Mouse (Mus musculus) adrenal gland, adult (tissue): ENCODE results near the gene Icos.

Experiments used
- DNase-seq, 2 experiments: peaks; one replicate each; pipeline ENCODE4 v3.0.0; 2022 to 2023; ENCODE audit warnings: low spot score in 1 of 2; ENCODE audit not compliant: inconsistent age in 2 of 2

Gene Icos

DNA sequence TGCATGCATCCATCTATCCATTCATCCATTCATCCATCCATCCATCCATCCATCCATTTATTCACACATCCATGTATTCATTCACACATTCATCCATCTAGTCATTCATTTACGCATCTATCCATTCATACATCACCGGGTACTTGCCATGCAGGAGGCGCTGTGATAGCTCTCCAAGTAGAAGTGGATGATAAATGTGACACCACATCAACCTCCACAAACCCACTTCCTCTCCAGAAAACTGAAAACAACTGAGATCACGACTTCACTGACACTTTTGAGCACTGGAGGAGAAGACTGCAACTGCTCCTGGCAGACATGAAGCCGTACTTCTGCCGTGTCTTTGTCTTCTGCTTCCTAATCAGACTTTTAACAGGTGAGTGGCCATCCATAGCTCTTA is at the start of gene Icos:
Gene Icos, plus strand, starts transcription at position 287 of the 400 bp plus-strand sequence.
- DNase-seq: no peak

DNA sequence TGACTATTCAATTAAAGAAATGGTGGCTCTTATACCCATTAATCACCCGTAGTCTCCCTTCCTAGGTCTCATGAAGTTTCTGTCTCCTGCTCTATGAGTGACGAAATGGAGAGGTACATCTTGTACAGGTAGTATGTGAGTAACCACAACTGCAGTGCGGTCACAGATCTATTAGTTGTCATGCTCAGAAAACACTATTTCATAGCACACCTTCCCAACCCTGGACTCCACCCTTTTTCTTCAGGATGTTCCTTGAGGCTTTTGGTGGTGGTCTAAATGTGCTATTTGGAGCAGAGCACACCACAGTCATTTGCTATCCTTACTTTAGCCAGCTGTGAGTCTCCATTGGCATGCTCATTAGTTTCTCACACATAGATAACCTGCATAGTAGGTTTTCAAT is 48.7 kb upstream of the Icos start:
- DNase-seq: no peak

DNA sequence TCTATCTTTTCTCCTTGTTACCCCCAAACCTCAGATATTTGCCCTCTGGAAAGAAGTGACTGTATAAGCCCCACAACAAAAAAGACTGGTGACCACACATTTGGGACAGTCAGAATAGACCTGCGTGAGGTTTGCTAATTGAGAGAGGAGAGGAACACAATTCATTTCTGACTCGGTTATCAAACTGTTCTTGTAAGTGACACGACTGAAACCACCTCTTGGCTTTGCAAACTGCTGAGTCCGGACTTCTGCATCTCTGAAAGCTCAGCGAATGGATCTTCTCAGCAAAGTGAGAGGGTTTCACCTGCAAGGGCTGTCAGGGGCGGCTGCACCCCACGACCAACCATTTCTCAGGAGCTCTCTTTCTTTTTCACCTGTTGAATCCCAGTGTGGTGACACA is 47.3 kb upstream of the Icos start:
- DNase-seq: no peak

DNA sequence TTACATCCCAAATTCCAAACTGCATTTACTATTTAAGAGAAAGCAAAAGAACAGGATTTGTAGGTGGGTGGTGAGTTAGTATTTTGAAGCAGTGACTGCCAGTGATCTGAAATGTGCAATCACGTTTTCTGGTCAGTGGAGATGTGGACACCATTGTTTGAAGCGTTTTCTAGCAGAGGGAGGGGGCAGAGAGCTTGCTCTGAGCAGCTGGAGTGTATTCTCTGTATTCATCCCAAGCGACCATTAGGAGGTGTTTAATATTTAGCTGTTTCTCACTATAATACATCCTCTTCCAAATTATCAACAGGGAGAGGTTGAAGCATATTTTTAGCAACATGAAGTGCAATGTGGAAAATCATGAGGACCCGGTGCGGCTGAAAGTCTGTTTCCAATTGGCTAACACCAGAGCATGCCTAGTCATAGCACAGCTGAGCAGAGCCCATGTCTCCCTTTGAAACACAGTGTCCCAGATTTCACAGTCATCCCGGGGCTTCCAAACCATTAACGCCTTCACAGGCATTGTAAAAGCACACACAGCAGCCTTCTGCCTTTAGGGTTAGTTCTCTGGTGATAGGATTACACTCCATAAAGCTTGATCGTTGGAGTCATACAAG is 41.7 kb upstream of the Icos start:
- DNase-seq: no peak

DNA sequence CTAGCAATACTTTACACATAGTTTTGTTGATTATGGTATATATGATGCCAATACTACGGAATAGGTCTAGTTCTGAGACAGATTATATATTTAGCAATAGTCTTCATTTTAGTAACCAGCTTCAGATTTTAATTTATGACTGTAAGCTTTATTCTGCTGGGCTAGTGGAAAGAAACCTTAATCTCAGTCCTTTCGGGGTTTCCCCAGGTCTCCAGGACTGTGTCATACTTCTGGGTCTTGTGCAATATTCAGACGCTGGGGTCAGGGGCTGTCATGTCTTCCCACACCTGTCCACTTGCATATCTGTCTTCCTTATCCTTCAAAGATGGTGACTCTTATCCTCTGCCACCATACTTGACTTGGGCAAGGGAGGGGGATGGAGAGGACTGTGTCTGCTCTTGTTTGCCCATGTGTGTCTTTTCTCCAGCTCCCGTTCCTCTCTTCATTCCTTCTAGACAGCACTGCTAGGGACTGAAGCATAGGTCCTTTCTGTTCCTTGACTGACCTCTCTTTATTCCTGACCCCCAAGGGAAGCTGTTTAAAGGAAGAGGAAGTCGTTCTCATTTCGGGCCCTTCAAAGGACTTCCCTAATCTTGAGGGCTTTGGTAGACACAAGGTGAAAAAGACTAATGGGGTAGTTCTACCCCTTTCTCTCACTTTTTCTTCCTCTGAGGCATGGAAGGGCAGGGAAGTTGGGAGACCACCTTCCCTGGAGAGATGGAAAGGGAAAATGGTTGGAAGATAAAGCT is 40.6 kb upstream of the Icos start:
- DNase-seq: no peak

DNA sequence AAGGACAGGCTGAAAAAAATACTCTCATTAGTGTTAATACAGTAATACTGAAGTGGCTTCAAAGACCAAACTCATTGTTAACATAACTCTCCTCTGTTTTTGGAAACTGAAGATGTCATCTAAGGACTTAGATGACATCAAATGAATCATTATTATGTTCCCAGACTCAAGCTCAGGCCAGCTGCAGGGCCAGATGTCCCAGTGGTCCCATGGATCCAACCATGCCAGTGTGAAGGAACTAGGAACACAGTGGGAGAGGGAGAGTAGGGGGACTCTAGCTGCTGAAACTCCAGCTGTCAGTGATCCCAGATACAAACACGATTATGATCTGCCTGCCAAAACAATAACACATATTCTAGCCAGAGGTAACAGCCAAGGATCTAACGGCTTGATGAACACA is 39.5 kb upstream of the Icos start:
- no peak for DNase-seq

DNA sequence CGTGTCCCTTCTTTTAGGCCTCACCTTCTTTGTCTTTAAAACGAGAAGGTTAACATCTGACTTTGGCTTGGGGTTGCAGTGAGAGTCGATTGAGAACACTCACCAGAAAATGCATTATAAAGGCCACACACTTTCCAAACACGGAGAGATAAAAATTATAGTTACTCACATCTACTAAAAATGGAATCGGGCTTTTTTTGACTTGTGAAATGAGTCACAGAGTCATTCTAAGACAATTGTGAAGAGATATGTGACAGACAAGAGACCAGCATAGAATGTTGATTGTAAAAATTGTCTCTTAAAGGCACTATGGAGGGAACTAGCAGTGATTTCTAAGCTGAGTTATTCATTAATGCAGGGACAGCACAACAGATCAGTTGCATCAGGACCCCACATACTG is 38.8 kb upstream of the Icos start:
- no peak for DNase-seq

DNA sequence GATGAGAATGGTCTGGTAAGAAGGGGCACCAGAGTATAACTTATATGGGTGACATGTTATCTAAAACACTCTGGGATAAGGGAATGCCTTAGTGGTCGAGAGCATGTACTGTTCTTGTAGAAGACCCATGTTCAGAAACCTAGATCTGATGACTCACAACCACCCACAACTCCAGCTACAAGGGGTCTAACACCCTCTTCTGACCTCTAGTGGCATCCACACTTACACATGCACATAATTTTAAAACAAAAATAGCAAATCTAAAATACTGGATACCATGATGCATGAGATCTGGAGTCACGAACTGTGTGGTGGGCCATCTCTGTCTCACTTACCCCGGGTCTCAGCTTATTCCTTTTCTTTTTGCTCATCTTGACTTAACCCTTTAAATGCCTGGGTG is 37.7 kb upstream of the Icos start:
- DNase-seq: no peak

DNA sequence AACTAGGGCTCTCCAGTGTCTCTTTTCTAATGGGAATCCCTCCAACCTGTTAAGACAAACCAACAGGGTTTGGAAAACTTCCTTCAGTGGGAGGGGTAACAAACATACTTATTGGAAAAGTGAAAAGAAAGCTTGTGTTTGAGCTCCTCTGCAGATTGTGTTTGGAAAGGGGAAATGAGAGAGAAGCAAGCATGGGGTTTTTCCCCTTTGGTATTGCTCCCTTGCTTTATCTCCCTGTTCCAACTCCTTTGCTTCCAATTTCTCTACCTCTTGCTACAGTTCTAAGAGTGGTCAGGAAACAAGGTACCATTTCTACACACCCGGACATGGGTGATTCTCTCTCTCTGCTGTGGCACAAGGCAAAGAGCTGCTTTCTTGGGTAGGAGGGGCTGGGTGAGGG is 37.1 kb upstream of the Icos start:
- DNase-seq: no peak

DNA sequence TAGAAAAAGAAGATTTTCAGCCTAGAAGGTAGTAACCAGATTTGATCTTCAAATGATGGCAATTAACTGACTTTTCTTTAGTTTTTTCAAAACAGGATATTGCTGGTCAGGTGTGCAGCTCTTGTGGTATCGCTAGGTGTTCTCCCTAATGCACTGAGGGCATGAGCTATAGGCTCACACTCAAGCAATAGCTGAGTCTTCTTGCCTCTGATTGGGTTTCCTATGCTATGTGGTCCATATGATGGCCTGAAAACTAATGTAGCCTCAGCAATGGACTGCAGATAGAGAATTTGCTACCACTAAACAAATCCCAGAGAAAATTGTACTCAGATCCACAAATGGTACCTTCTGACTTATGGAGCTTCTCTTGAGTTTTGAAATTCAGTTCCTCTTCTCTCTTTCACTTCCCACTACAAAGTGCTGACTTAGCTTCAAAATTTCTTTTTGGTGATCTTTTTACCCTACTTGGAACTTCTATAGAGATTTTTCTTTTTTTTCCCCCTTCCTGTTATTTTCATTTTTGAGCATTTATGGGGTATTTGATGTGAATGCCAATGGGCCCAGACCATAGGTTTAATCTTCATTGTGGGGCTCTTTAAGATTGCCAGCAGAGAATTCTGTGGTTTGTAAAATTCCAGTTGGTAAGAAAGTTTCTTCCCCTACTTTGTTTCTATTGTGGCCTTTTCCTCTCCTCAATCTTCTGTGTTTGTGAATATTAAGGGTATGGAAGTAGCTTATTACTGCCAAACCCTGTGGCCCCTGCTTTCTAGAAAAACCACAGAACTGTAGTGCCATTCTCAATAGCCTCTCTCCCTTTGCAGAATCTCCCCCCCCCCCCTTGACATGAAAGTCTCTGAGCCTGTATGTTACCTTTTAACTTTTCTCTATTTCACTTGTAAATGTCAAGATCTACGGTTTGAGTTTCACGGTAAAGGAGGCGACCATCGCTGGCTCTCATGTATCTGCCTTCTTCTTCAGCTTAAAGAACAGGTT is 36.4 kb upstream of the Icos start:
- no peak for DNase-seq

DNA sequence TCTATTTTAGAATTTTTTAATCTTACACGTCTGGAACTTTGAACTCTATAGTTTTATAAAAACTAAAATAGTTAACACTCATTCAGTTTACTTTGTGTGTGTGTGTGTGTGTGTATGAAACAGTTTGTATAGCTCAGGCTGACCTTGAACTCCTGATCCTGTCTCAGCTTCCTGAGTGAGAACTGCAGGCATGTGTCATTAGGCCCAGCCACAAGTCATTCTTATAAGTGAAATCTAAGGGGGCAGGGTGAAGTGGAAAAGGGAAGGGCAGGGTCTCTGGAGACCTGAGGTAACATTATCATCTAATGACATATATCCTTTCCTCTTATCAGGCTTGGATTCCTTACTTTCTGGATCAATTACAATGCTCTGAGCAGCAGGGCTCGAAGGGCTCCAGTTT is 34.8 kb upstream of the Icos start:
- no peak for DNase-seq

DNA sequence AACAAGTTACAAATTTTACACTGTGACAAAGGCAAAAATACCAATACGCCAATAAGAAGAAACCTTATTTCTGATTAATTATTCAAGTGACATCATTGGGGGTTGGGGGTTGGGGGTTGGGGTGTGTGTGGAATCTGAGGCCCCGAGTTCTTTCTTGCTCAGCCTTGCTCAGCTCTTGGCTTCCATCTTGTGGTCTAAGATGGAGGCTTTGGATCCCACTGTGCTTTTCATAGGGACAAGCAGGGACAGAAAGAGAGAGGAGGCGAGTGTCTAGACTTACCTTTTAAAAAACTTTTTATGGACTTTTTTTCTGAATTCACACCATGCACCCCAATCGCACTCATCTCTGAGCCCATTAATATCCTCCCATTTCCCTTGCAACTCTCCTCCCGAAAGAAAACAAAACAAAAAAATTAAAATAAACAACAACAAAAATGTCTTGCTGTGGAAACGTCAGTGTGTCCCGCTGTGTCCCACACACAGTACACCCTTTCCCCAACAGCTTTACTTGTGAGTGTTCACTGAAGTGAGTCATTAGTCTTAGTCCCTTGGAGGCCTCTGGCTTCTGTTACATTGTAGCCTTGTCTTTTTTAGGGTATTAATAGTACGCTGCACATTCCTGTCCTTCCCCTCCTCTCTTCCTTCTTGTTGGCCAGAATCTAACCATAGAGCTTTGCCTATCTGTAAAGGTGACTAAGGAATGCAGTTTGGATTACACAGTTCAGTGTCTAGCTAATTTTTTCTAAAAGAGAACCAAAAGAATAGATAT is 31.9 kb upstream of the Icos start:
- no peak for DNase-seq

DNA sequence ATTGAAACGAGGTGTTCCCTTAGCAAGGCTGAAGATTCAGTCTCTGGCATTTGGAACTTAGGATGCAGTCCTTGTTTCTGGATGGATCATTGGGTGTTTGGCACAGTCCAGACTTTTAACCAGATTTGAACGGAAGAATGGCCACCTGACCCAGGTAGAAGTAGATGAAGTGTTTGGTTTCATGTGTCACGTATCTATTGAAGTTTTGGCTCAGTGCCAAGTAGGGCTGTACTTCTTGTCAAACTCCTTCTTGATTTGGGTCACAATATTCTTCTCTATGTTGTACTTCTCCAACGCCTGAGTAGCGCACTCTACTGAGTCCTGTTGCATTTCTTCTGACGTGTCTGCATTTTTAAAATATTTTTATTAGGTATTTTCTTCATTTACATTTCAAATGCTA is 29.6 kb upstream of the Icos start:
- DNase-seq: no peak

DNA sequence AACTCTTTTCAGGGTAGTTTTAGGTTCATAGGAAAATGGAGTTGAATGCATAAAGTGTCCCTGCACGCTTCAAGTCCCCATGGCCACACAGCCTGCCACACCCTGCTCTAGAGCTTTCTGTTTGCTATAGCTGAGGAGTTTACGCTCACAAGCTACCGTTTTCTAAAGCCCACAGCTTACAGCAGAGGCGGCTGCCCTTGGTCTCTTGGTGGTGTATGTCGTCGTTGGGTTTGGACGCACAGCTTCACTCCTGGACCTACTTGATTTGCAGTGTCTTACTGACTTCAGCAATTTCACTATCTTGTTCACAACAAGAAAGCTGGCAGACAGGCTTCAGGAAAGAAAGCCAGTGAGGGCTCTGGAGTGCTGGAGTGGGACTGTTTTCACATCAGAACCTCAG is 24.8 kb upstream of the Icos start:
- DNase-seq: no peak

DNA sequence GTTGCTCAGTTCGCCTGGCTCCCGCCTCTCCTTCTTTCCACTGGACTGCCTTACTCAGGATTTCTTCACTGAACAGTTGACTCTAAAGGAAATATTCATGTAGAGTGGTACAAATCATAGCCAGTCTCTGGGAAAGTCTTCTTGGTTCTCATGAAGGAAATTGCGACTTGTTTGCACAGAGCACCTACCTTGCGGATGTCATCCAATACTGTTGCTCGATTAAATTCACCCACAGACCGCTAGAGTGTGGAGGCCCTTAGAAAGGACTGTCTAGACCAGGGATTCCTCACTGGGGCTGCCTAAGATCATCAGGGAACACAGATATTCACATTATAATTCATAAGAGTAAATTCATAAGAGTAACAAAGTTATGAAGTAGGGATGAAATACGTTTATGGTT is 24.0 kb upstream of the Icos start:
- DNase-seq: no peak

DNA sequence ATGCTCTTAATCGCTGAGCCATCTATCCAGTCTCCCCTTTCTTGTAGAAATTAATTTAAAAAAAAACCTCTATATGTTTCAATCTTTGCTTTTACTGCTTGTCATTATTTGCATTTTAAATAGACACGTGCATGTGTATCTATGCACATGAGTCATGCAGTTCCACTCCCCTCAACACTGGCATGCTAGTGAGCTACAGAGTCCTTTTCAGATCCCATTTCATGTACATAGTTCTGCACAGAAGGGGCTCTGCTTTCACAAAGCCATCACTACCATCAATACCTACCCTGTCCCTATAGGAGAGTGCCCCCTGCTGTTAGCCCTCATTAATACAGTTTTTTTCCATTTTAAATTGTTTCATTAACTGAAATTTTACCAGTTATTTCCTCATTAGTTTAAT is 23.0 kb upstream of the Icos start:
- peak in 1 of 2 experiments; percentile 46 for DNase-seq

DNA sequence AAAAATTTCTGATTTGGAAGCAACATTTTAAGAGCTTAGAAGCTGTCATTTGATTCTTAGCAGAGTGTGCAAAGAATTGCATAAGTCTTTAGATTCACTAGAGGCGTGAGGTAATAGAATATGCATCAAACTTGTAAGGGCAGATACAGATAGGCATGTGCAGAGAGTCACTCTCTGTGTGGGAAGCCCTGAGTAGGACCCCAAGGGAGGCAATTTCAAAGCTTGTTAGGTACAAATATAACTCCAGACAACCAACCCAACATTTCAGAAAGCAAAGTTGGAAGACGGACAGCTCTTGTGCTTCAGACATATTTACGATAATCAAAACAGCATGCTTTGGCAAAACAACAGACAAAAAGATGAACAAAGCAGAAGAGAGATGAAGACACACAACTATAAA is 22.5 kb upstream of the Icos start:
- DNase-seq: no peak

DNA sequence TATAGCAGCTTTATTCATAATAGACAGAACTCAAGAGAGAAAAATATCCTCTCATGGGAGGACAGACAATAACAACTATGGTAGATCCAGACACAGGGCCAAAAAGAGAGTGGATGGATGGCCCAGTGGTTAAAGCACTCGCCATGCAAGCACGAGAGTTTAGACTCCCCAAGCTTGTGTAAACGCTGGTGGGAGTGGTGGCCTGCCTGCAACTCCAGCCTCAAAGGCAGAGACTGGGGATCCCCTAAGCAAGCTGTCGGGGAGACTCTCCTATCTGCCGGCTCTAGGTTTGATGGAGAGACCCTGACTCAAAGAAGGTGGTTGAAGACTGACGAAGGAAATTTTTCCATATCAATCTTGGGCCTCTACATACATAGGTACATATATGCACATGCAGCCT is 21.5 kb upstream of the Icos start:
- no peak for DNase-seq

DNA sequence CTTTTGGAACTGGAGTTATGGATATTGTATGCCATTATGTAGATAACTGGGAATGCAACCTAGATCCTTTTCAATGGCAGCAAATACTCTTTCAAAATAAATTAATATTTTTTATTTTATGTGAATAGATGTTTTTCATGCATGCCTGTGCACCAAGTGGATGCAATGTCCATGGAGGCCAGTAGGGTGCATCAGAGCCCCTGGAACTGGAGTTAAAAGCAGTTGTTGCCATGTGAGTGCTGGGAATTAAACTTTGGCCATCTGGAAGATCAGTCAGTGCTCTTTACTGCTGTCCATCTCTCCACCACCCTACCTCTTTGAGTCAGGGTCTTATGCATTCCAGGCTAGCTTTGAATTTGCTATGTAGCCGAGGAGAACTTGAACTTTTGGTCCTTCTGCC is 19.4 kb upstream of the Icos start:
- DNase-seq: no peak

DNA sequence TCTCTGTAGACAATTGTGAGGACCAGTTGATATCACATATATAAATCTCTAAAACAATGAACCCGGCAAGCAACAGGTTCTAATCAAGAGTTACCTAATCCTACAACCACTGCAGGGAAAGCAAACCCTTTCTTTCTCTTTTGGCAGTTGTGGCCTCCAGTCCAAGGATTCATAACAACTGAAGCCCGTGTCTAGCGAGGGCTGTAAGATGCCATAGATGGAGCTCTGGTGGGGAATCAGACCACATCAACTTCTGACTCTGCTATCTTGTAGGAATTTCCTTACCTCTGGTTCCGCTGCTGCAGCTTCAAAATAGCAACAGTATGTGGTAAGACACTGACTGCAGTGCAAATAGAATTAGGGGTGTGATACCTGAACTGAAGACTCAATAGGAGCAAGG is 18.5 kb upstream of the Icos start:
- DNase-seq: no peak

DNA sequence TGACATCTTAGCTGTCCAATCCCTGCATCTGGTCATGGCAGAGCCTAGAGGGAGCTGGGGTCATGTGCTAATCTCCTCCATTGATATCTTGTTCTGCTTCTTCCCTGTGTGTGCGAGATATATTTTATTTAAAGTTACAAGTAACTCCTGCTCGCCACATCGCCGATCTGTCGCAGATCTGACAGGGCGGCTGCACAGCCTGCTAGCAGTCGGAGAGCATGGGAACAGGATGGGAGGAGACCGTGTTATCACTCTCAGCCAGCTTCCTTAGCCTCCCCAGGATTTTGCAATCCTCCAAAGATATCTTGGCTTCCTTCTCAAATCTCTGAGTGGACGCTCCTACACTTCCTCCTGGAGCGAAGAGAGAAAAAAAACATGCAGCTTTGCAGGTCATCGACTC is 17.3 kb upstream of the Icos start:
- DNase-seq: peak; percentile 18 to 55
